Mouse (Mus musculus): ENCODE results near the gene Klf12. TPM values are rescaled to one million over a fixed set of nuclear protein-coding genes. Genes with fewer than 3 reads are reported as not detected.

Gene Klf12
- total and polyA plus RNA-seq, 3 experiments: 3.3 to 9.7 (median 8.6) TPM

DNA sequence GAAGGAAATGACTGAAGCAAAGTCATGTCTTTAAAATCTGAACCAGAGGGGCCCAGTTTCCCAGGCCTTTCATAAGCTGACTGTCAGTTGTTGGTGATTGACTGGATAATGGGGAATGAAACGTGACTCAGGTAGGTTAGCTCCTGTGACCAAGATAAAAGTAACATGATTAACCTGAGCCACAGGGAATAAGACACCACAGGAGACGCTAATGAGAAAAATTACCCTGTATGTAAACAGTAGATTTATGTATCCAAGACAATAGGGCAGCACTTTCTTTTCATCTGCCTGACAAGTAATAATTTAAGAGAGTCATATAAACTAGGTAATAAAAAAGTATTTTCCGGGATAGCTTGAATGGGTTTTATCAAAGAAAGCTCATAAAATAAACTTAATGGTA is 372.6 kb downstream of the Klf12 start:
- Histone ChIP-seq H3K9ac (ENCODE audit: insufficient read depth, low read depth) (no peak overlapping the region), H3K4me1 (ENCODE audit: control insufficient read depth in 1 of 2, insufficient read depth in 2 of 2) (no peaks in the 10 kb centered on the region), H3K9me3 (replicated peaks; ENCODE audit: low read length) (no peaks in the 10 kb centered on the region), H3K27ac (ENCODE audit: insufficient read depth, low read depth) (no peak overlapping the region), H3K4me3 (replicated peaks in 1 of 3; ENCODE audit: low read depth in 2 of 3, low read length in 2 of 3, poor library complexity in 1 of 3) (no peak overlapping the region), H3K27me3 (replicated peaks) (no peaks in the 10 kb centered on the region), H3K36me3 (replicated peaks in 1 of 2; ENCODE audit: control insufficient read depth in 1 of 2, insufficient read depth in 1 of 2, low read length in 1 of 2) (no peaks in the 10 kb centered on the region), H3K4me2 (ENCODE audit: insufficient read depth, low read depth, poor library complexity, severe bottlenecking) (no peak overlapping the region), H3K79me2 (replicated peaks; ENCODE audit: control insufficient read depth, extremely low read depth, insufficient read depth, poor library complexity, severe bottlenecking) (no peaks in the 10 kb centered on the region)
- dilution Hi-C loops (cut with MboI; ENCODE audit: extremely low pct_ligation_motif_present, extremely low pct_unique_long_range_greater_than_20kb, low sequenced_read_pairs): no loop called here
- no peak for TF ChIP-seq GABPA (IDR thresholded peaks at IDR 0.05; ENCODE audit: insufficient replicate concordance, low read depth, low read length)
- DNase-seq (ENCODE audit: extremely low read depth): no peak
- in situ Hi-C loops (cut with MboI; ENCODE audit: low pct_ligation_motif_present, low pct_unique_long_range_greater_than_20kb, low sequenced_read_pairs): loop anchor here (25.0 kb wide), 1 partner anchor 1475 kb away; no protein-coding TSS in a partner anchor

DNA sequence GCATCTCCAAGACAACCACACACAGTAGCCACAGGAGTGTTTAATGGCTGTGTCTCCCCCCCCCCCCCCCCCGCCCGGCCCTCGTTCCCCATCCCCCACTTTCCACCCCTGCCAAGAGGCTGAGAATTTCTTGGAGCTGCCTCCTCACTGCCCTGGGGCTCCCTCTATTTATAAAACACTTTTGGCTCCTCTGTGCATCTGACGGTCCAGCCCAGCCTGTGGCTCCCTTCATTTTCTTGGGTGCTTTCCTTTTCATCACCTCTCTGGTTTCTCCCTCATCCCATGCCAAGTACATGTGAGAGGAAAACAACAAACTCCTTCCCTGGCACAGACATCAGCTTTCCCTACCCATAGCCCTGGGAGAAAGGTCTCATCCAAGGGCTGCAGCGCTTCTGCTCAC is 373.6 kb downstream of the Klf12 start:
- no peak for DNase-seq (ENCODE audit: extremely low read depth)

DNA sequence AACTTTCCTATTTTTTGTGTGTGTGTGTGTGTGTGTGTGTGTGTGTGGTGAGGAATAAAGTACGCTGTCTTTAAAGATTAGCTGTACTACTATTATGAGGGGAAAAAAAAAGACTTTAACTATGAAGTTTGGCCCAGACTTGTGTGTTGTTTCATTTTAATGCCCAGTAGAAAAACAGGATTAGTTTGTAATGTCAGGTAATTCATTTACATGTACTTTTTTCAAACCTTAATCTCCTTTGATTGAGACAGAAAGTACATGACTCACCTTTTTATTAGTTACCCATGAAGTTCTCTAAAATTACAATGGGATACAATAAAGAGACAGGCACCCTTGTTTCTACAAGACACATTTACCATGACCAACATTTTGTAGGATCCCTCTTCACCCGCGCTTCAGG is 383.6 kb downstream of the Klf12 start:
- Histone ChIP-seq H3K27ac (ENCODE audit: insufficient read depth, low read depth) (no peak overlapping the region), H3K9ac (ENCODE audit: insufficient read depth, low read depth) (no peak overlapping the region), H3K79me2 (replicated peaks; ENCODE audit: control insufficient read depth, extremely low read depth, insufficient read depth, poor library complexity, severe bottlenecking) (no peaks in the 10 kb centered on the region), H3K4me3 (replicated peaks in 1 of 3; ENCODE audit: low read depth in 2 of 3, low read length in 2 of 3, poor library complexity in 1 of 3) (no peak overlapping the region), H3K9me3 (replicated peaks; ENCODE audit: low read length) (no peaks in the 10 kb centered on the region), H3K36me3 (replicated peaks in 1 of 2; ENCODE audit: control insufficient read depth in 1 of 2, insufficient read depth in 1 of 2, low read length in 1 of 2) (no peaks in the 10 kb centered on the region), H3K27me3 (replicated peaks) (no peaks in the 10 kb centered on the region), H3K4me2 (ENCODE audit: insufficient read depth, low read depth, poor library complexity, severe bottlenecking) (no peak overlapping the region), H3K4me1 (ENCODE audit: control insufficient read depth in 1 of 2, insufficient read depth in 2 of 2) (peaks cover 2 to 12% of the 10 kb centered on the region in 2 experiments; a peak in 3 of 4 replicates)
- in situ Hi-C loops (cut with MboI; ENCODE audit: low pct_ligation_motif_present, low pct_unique_long_range_greater_than_20kb, low sequenced_read_pairs): loop anchor here (25.0 kb wide), 1 partner anchor 1486 kb away; no protein-coding TSS in a partner anchor
- dilution Hi-C loops (cut with MboI; ENCODE audit: extremely low pct_ligation_motif_present, extremely low pct_unique_long_range_greater_than_20kb, low sequenced_read_pairs): no loop called here
- DNase-seq (ENCODE audit: extremely low read depth): no peak
- no peak for TF ChIP-seq CTCF (conservative IDR thresholded peaks at IDR 0.05 in 1 of 2, IDR thresholded peaks at IDR 0.05 in 1 of 2; ENCODE audit: low read depth in 2 of 2, low read length in 2 of 2)
- TF ChIP-seq ZMIZ1 (IDR thresholded peaks at IDR 0.05; ENCODE audit: low read depth, low read length): no peak
- TF ChIP-seq ZKSCAN1 (IDR thresholded peaks at IDR 0.05; ENCODE audit: borderline replicate concordance, low read depth, low read length): no peak
- TF ChIP-seq ETS1 (conservative IDR thresholded peaks at IDR 0.05; ENCODE audit: low read depth, low read length): no peak
- TF ChIP-seq UBTF (IDR thresholded peaks at IDR 0.05; ENCODE audit: low read depth, low read length): no peak
- TF ChIP-seq MYC (IDR thresholded peaks at IDR 0.05; ENCODE audit: low read depth, low read length): no peak
- no peak for TF ChIP-seq CHD2 (IDR thresholded peaks at IDR 0.05; ENCODE audit: low read length)
- no peak for TF ChIP-seq MAFK (IDR thresholded peaks at IDR 0.05; ENCODE audit: insufficient replicate concordance, low read length)
- TF ChIP-seq RCOR1 (conservative IDR thresholded peaks at IDR 0.05; ENCODE audit: low read depth, low read length): no peak
- TF ChIP-seq HCFC1 (IDR thresholded peaks at IDR 0.05; ENCODE audit: low read depth, low read length): no peak
- no peak for TF ChIP-seq NELFE (IDR thresholded peaks at IDR 0.05; ENCODE audit: low read depth, low read length)
- TF ChIP-seq IRF4 (IDR thresholded peaks at IDR 0.05; ENCODE audit: low read depth, low read length): no peak
- TF ChIP-seq USF2 (conservative IDR thresholded peaks at IDR 0.05; ENCODE audit: low read depth, low read length): no peak
- TF ChIP-seq EP300 (IDR thresholded peaks at IDR 0.05; ENCODE audit: low read length): no peak
- TF ChIP-seq MAZ (IDR thresholded peaks at IDR 0.05; ENCODE audit: low read depth, low read length): no peak

More for the DNA sequence above, 373.6 kb downstream of the Klf12 start:
- no peaks in the 10 kb centered on the region for H3K9me3 ChIP-seq (replicated peaks; ENCODE audit: low read length)
- no peaks in the 10 kb centered on the region for H3K27me3 ChIP-seq (replicated peaks)
- TF ChIP-seq SMC3 (IDR thresholded peaks at IDR 0.05; ENCODE audit: low read depth, low read length): no peak
- no peak for TF ChIP-seq KAT2A (IDR thresholded peaks at IDR 0.05; ENCODE audit: insufficient replicate concordance, low read length)
- no peak for TF ChIP-seq CTCF (conservative IDR thresholded peaks at IDR 0.05 in 1 of 2, IDR thresholded peaks at IDR 0.05 in 1 of 2; ENCODE audit: low read depth in 2 of 2, low read length in 2 of 2)
- TF ChIP-seq E2F4 (IDR thresholded peaks at IDR 0.05; ENCODE audit: insufficient replicate concordance, low read depth, low read length): no peak
- no peak for TF ChIP-seq USF1 (IDR thresholded peaks at IDR 0.05; ENCODE audit: low read depth, low read length)
- H3K79me2 ChIP-seq (replicated peaks; ENCODE audit: control insufficient read depth, extremely low read depth, insufficient read depth, poor library complexity, severe bottlenecking): no peaks in the 10 kb centered on the region
- no peaks in the 10 kb centered on the region for H3K36me3 ChIP-seq (replicated peaks in 1 of 2; ENCODE audit: control insufficient read depth in 1 of 2, insufficient read depth in 1 of 2, low read length in 1 of 2)
- in situ Hi-C loops (cut with MboI; ENCODE audit: low pct_ligation_motif_present, low pct_unique_long_range_greater_than_20kb, low sequenced_read_pairs): loop anchor here (25.0 kb wide), 1 partner anchor 1476 kb away; no protein-coding TSS in a partner anchor
- dilution Hi-C loops (cut with MboI; ENCODE audit: extremely low pct_ligation_motif_present, extremely low pct_unique_long_range_greater_than_20kb, low sequenced_read_pairs): no loop called here
- no peak overlapping the region for H3K9ac ChIP-seq (ENCODE audit: insufficient read depth, low read depth)
- H3K4me3 ChIP-seq (replicated peaks in 1 of 3; ENCODE audit: low read depth in 2 of 3, low read length in 2 of 3, poor library complexity in 1 of 3): no peak overlapping the region
- H3K27ac ChIP-seq (ENCODE audit: insufficient read depth, low read depth): no peak overlapping the region
- no peak overlapping the region for H3K4me2 ChIP-seq (ENCODE audit: insufficient read depth, low read depth, poor library complexity, severe bottlenecking)
- H3K4me1 ChIP-seq (ENCODE audit: control insufficient read depth in 1 of 2, insufficient read depth in 2 of 2): no peaks in the 10 kb centered on the region

Measured in CH12.LX (cell line).